26 mouse cellular contexts compared by ENCODE assay signal in the genomic region with DNA sequence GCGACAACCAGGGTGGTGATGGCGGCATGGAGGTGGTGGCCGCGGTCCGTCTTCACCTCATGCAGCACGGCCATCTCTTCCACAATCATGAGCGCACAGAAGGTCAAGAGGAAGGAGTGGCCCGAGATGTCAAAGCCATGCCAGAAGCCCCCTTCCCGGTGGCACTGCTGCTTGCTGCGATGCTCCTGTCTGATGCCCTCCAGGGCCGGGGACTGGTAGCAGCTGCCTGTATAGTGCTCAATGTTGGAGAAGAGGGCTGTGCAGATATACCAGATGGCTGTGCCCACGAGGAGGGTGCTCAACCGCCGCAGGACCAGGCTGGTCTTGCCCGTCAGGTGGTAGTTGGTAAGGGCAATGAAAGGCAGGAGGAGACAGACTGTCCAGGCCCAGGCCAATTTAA. TPM values are rescaled to one million over a fixed set of nuclear protein-coding genes. Genes with fewer than 3 reads are reported as not detected.
"Had no signal": no experiment of that assay in that cellular context is flagged by ENCODE, and none has a peak within 500 bp of the region (broad histone marks: within the 10 kb centered on the region; RNA-seq: fewer than 3 reads in every experiment).

No protein-coding gene starts in this region.

- H3K9ac ChIP-seq: limb, embryonic 12.5 days; limb, embryonic 15.5 days; liver, embryonic 14.5 days; liver, postnatal 0 days; lung, embryonic 14.5 days; neural tube, embryonic 12.5 days; neural tube, embryonic 15.5 days had no signal

- H3K27me3 ChIP-seq: limb, embryonic 12.5 days; limb, embryonic 15.5 days; neural tube, embryonic 12.5 days; neural tube, embryonic 15.5 days had no signal

- ATAC-seq: liver, postnatal 0 days; lung, postnatal 0 days had no signal

- H3K4me2 ChIP-seq: limb, embryonic 12.5 days; limb, embryonic 15.5 days; liver, embryonic 11.5 days; lung, embryonic 14.5 days; midbrain, embryonic 11.5 days; neural tube, embryonic 12.5 days; neural tube, embryonic 15.5 days had no signal

- H3K4me3 ChIP-seq: limb, embryonic 12.5 days; limb, embryonic 15.5 days; neural tube, embryonic 12.5 days; neural tube, embryonic 15.5 days had no signal

- H3K27ac ChIP-seq: limb, embryonic 12.5 days; limb, embryonic 15.5 days; liver, embryonic 14.5 days; macrophage; neural tube, embryonic 12.5 days; neural tube, embryonic 15.5 days had no signal

- H3K9me3 ChIP-seq: limb, embryonic 12.5 days; limb, embryonic 15.5 days; neural tube, embryonic 12.5 days; neural tube, embryonic 15.5 days had no signal

- DNase-seq: kidney, adult 9 months; kidney, postnatal 14 days; kidney, postnatal 4 days; left cerebral cortex, postnatal 4 days; liver, postnatal 0 days; lung, embryonic 14.5 days; midbrain, embryonic 14.5 days; right cerebral cortex, adult 18-20 months; right cerebral cortex, postnatal 14 days; right cerebral cortex, postnatal 4 days; thymus, postnatal 25 days had no signal

RNA-seq across cellular contexts. Expression of a gene that starts 22.4 kb away (rescaled TPM):
- total RNA-seq: layer of hippocampus, adult 18-20 months; layer of hippocampus, postnatal 14 days; left cerebral cortex, adult 8-10 months; left cerebral cortex, postnatal 14 days; megakaryocyte-erythroid progenitor cell, adult 5-6 weeks had no signal
- polyA plus RNA-seq: limb, embryonic 12.5 days; liver, embryonic 11.5 days; liver, embryonic 14.5 days; liver, postnatal 0 days; lung, embryonic 14.5 days; macrophage; midbrain, embryonic 11.5 days; midbrain, embryonic 14.5 days; neural tube, embryonic 12.5 days; stomach, embryonic 14.5 days had no signal

RNA-seq across cellular contexts. Expression of a gene that starts 31.4 kb away (rescaled TPM):
- total RNA-seq: megakaryocyte-erythroid progenitor cell, adult 5-6 weeks had no signal
- polyA plus RNA-seq: liver, postnatal 0 days had no signal

RNA-seq across cellular contexts. Expression of a gene that starts 36.9 kb away (rescaled TPM):
- total RNA-seq: layer of hippocampus, adult 18-20 months; layer of hippocampus, postnatal 14 days; left cerebral cortex, adult 8-10 months; left cerebral cortex, postnatal 14 days; left cerebral cortex, postnatal 4 days had no signal
- polyA plus RNA-seq: limb, embryonic 12.5 days; macrophage; midbrain, embryonic 11.5 days; midbrain, embryonic 14.5 days; neural tube, embryonic 12.5 days had no signal
